Mouse (Mus musculus) small intestine, adult 2 months (tissue): ENCODE results near the gene Rab11a.

ENCODE experiments used
- CTCF ChIP-seq: fragments of 200-500 bp; IDR thresholded peaks from 2 replicates; pipeline ENCODE4 v1.5.1; 2012; ENCODE audit warnings: low read depth, mild to moderate bottlenecking, control low read depth, inconsistent platforms, low read length, moderate library complexity, mixed read lengths; ENCODE audit not compliant: insufficient replicate concordance, insufficient read length; ENCODE audit errors: extremely low read depth
- POLR2A ChIP-seq: fragments of 200-500 bp; IDR thresholded peaks from 2 replicates; pipeline ENCODE4 v1.6.1; 2012; ENCODE audit warnings: low read depth, mild to moderate bottlenecking, control low read depth, inconsistent platforms, low read length, moderate library complexity

DNA sequence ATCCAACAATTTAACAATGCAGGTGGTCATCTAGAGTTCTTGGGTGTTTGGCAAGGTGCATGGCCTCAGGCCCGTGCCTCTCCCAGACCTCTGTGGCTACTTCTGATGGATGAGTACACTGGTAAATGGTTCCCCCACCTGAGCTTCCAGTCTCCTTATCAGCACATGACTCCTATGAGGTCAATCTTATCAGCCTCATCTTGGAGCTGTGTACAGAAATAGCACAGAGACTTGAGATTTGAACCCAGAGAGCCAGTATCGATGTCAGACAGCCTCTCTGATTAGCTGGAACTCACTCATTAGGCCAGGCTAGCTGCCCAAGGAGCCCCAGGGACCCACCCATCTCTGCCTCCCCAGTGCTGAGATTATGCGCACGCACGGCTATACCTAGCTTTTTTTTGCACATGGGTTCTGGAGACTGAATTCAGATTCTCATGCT lies 32.9 kb upstream of the Rab11a start:
- TF ChIP-seq CTCF, result no peak
- TF ChIP-seq POLR2A, result no peak
